Mouse (Mus musculus): ENCODE measurements around the gene Rsad2.
"Not testable (repeated sequence)": the region's sequence is repeated elsewhere in the genome, so short reads cannot be mapped to it uniquely, and the experiment has no call there.

The Rsad2 gene

DNA sequence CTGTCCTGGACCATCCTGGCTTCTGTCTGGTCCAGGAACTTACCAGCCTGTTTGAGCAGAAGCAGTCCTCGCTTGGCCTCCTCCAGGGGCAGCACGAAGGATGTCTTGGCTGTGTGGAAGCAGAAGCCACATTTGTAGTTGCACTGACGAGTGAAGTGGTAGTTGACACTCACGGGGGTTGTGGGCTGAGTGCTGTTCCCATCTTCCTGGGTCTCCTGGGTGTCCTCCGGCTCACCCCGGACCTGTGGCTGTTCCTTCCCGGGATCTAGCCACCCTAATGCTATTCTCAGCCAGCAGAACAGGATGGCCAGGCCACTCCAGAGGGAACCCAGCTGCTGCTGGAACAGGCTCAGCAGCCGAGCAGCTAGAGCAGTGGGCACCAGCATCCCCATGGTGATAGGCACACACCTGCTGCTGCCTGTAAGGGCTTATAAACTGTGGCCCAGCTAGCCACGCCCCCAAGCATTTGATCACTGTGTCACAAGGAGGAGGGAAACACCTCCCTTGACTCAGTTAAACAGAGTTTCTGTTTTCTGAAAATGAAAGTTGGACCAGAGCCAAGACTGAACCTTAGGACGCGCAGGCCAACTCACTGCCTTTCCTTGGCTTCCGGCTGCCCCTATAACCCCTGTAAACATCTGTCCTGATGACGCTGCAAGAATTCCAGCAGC lies at the start of gene Rsad2:
TSS of gene Rsad2 (minus strand) at position 425 of the 671 bp plus-strand sequence.
- DNase-seq = peak; percentile 83

GRCm38 (mm10) chr12:26501042-26501441 lies 44.8 kb upstream of the Rsad2 start:
- DNase-seq = no peak

GRCm38 (mm10) chr12:26489942-26490341 lies 33.7 kb upstream of the Rsad2 start:
- no peak for DNase-seq

DNA sequence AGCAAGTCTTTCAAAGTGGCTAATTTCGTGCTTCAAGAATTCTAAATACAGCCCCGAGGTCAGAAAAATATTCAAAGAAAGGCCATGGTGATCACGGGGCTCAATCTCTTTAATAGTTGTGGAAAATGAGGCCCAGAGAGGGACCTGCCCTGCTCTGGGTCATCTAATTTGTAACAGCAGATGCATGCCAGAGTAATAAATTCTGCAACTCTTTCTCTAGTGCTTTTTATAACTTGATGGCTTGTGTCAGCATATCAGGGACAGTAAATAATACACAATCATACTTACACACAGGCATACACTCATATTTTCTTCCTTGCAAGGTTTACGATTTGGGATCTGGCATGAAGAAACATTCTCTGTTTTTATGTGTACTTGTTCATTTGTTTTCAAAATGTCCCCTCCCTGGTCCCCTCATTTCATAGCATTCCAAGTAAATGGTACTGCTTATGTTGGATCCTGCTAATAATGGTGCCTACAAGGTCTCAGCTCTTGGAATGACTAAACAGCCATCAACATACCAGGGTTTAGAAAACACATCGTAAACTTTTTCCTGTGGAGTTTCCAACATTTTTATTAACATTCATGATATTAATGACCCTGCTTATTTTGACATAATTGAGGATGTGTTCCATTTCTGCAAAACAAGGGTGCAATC lies 32.5 kb upstream of the Rsad2 start:
- DNase-seq = peak; percentile 30

DNA sequence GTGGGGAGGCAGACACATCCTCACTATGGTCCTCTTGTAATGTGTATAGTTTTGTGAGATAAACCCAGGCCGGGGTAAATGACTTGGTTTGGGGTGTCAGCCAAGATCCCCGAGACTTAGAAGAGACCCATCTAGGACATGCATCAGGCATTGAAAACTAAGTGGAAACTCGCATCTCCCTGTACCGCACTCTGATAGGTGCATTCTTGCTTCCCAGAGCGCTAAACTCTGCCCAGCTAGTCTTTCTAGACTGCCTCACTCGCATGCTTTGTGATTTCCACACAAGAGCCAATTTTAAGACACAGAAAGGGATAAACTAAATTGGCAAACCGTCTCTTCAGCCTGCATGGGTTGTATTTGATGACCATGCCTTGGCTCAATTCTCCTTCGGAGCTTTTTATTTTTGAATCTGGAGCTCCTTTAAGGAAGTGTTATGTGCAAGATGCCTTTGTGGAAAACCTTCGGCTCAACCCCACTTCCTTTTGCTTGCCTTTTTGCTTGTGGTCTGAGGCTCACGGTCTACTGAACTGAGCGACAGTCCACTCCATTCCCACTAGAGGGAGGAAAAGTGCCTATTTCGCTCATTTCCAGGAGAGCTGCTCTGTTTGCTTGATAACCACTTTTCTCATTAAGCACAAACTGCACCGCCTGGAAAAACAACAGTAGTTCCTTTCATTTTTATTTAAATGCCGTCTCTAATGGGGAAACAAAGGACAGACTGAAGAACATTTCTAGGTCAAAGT lies 31.8 kb upstream of the Rsad2 start:
- peak; percentile 64 for DNase-seq

DNA sequence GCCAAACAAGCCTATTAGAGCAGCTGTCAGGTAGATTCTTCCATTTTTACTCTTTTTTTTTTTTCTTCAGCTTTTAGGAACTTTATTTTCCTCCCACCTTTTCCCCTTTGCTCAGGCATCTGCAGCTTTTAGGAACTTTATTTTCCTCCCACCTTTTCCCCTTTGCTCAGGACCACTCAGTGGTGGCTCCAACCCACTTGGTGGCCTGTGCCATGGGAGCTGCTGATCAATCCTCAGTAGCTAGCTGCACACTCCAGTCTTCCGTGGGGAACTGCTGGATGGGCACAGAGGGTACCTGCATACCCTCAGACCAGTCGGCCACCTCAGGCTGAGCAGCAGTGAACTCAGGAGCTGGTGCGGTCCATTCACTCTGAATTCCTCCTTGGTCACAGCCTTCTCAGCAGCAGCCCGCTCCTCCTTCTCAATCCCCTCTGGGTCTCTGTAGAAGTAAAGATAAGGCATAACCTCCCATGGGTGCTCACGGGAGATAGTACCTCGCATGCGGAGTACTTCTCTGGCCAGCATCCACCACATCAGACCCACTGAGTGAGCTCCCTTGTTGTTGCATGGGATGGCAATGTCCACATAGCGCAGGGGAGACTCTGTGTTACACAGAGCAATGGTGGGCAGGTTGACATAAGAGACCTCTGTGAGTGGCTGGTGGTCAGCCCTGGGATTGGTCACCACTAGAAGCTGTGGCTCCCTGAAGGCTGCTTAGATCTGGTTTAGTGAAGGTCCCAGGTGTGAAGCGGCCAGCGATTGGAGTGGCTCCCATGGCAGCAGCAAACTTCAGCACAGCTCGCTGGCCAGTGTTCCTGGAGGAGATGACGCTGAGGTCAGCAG lies 29.7 kb upstream of the Rsad2 start:
- DNase-seq = not testable (repeated sequence)

GRCm38 (mm10) chr12:26478196-26479004 lies 22.1 kb upstream of the Rsad2 start:
- DNase-seq = peak; percentile 20

DNA sequence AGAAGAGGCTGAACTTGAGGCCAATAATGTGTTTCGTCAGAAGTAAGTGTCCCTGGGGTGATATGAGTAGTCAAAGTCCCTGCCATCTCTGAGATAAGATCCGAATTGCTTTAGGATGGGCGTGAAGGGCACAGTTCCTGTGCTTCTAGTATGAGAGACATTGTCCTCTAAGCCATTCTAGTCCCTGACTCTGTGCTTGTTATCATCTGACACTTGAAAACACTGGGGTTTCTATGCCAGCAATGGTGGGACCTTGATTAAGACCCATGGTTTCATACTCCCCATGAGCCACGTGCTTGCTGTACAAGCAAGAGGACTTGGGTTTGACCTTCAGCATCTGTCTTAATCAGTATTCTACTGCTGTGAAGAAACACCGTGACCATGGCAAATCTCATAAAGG lies 20.9 kb upstream of the Rsad2 start:
- DNase-seq = no peak

DNA sequence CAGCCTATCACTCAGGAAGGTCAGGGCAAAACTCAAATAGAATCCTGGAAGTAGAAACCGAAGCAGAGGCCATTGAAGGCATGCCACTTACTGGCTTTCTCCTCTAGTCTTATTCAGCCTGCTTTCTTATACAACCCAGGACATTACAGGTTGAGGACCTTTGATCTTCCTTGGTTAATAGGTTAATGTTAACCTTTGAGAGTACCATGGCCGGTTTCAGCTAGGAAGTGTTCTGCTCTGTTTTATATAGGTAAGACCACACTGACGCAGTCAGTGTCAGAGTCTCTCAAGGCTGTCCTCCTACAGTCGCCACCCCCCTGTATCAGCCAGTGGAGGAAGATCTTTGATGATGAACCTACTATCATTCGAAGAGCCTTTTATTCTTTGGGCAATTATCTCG lies 17.5 kb upstream of the Rsad2 start:
- peak; percentile 25 for DNase-seq

DNA sequence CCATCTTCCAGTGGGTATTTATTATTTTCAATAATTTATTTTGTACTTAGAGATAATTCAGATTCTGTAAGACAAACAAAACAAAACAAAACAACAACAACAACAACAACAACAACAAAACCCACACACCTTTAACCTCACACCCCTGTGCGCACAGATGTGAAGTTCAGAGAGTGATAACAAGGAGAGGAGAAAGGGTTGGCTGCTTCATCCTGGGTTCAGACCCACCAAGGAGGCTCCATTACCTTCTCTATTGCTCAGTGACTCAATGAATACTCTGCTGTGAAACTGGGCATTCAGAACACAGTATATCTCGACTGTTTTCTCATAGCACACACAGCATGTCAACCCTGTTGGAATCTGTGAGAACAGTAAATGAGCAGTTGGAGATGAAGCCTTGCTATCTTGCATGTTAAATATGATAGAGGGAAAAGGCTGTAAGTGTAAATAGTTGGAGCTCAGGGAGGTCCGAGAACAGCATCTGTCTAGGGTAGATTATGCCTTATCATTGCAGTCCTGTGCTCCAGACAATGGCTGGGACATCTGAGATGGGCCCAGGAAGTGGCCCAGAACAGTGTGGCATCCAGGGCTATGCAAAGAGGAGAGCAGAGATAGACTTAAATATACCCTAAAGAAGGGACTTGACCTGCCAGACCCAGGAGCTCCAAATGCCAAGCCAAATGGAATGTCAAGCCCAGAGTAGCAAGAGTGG lies 16.7 kb upstream of the Rsad2 start:
- no peak for DNase-seq

DNA sequence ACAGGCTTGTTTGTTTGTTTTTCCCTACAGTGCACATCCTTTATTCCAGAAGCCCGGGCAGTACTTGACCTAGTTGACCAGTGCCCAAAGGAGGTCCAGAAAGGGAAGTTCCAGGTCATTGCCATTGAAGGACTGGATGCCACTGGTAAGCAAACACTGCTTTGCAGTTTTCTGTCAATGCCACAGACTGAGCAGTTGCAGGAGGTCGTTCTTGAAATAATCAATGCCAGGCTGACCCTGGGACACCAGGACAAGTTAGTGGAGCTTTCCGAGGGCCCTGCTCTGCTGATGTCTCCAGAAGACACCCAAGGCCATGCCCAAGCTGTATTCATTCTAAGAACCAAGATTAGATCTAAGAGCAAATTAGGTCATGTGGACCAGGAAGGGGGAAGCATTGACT lies 15.1 kb upstream of the Rsad2 start:
- no peak for DNase-seq

GRCm38 (mm10) chr12:26470042-26470409 lies 13.8 kb upstream of the Rsad2 start:
- no peak for DNase-seq

DNA sequence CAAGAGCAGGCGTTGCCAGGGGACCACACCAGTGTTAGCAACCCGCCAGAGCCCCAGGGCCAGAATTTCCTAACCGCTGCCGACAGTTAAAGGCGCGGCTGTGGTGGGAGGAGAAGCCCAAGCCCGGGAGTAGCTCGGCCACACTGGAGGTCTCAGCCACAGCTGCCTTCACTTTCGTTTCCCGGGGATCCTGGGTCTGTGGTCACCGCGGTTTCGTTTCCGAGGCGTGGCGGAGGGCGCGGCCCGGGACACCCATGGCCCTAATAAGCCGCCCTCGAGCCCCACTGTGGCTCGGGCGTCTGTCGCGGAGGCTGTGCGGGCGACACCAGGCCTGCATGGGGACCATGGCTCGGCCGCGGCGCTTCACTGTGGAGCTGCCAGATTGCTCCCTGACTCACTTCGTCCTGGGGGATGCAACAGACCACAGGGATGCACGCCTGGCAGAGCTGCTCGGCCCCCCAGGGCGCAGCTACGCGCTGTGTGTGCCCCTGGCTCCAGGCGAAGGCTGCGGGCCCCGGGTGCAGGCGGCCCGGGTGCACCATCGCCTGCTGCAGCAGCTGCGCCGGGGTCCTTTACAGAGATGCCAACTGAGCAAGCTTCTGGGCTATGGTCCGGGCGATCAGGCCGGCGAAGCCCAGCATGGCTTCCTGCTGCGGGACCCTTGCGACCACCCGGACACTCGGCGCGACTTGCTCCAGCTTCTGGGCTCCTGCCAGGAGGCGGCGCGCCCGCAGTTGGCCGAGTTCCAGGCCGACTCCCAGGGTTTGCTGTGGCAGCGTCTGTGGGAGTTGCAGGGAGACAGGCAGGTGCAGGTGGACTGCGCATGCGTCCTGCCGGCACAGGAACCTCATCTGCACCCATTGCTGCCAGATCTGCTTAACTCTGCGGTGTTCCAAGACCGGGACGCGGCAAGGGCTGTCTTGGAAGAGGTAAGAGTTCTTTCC lies 13.1 kb upstream of the Rsad2 start, which contains the start of gene Cmpk2:
TSS of gene Cmpk2 (plus strand) at position 107 of the 944 bp plus-strand sequence.
- DNase-seq = peak; percentile 92

DNA sequence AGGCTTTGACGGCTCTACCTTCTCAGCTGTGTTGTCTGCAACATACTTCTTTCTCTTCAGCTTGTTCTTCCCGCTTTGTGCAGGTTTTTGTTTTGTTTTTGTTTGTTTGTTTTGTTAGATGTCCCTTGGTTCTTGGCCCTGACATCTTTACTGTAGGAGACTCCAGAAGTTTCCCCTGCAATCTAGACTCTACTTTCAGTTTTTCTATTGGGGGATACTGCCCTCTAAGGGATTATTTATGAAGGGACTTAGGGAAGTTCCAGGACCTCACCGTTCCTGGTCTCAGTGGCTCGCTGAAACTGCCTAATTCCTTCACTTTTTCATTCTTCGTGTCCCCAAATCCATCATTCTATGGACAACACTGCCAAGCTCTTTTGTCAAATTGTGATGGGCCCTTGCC lies 9.3 kb upstream of the Rsad2 start:
- no peak for DNase-seq

DNA sequence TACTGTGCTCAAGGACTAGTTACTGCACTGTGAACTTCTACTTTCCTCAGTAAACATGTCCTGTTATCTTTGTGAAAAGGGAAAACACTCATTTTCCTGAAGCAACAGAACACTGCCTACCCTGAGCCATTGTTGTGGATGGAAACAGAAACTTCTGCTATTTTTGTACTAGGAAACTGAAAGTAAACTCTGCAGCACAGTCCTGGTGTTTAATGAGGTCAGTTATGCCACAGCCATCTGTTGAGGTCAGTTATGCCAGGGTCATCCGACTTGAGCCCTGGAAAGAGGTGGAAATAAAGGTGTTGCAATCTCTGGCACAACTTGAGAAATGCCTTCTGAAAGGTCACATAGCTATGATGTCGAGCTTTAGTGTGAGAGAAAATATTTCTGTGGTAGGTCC lies 3.8 kb upstream of the Rsad2 start:
- peak; percentile 37 for DNase-seq

DNA sequence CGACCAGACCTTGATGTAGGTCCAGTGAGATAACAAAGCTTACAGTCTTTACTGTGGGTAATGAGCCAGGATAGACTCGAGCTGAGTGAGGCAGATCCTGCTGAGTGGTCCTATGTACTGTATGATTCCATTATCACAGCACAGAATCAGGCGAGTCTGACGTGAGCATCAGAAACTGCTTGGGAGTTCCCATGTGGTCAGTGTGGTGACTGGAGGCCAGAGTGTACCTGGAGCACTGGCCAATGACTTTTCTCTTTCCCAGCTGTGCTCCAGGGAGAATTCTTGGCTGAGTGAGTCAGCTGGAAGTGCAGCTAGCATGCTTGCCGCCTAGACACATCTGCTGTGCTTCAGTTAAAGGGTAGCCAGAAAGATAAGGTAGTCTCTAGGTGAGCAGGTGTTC lies 1.6 kb downstream of the Rsad2 start:
- peak; percentile 13 for DNase-seq

- DNase-seq = no peak
These were observed 3.3 kb downstream of the Rsad2 start for GRCm38 (mm10) chr12:26452951-26453350.

DNA sequence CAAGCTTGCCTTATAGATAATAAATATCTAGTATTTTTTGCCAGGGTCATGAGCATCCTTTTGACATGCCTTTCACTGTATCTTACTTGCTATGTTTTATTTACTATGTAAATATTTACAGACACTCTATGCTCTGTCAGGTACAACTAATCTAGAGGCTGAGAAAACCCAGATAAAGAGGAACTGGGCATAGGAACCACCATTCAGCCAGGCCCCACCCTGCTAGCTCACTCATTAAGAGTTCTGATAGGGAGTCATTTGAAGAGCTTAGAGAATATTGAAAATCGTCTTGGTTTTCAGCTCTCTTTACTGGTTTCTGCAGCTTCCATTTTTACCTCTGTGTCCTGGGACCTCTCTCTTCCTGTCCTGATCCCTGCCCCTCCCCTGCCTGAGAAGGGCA lies 5.1 kb downstream of the Rsad2 start:
- no peak for DNase-seq

DNA sequence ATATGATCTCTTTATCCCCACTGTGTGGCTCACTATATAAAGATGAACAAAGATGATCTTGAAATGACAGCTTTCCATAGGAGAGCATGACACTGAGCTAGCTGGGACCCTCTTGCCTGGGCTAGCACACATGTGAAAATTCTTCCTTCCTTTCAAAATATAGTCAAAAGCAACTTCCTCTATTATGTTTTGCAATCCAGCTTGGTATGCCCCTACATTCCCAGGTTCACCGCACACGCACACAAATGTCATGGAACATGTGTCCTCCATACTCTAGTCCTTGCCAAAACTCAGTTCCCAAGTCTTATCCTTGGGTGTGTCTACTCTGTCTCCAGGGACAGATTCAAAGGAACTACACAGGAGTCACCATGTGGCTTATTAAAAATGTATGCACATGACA lies 6.8 kb downstream of the Rsad2 start:
- no peak for DNase-seq

GRCm38 (mm10) chr12:26446377-26447045 lies 9.7 kb downstream of the Rsad2 start:
- DNase-seq = peak; percentile 22

Data from kidney, postnatal 14 days (tissue).